Mouse (Mus musculus) MEL (cell line): Measurements from ENCODE around the gene Pcbd1. TPM values are rescaled to one million over a fixed set of nuclear protein-coding genes. Genes with fewer than 3 reads are reported as not detected.

Experiments used
- DNase-seq: peaks from one replicate; pipeline ENCODE4 v3.0.0; 2011; ENCODE audit warnings: low read depth, low spot score
- H3K27ac ChIP-seq: 2 replicates; pipeline ENCODE4 v1.5.1; 2012; ENCODE audit warnings: low read depth, mild to moderate bottlenecking, control low read depth, low read length, moderate library complexity; ENCODE audit not compliant: control insufficient read depth
- H3K27me3 ChIP-seq, 2 experiments: fragments of 150-350 bp in 1 of 2; sonication (generic) in 1 of 2; 2 replicates each; pipeline ENCODE4 v1.6.1; 2012; ENCODE audit warnings: low read length in 2 of 2, mild to moderate bottlenecking in 2 of 2, improper control_type of control experiment in 1 of 2, moderate library complexity in 1 of 2; ENCODE audit not compliant: insufficient read depth in 2 of 2, control insufficient read depth in 1 of 2
- H3K36me3 ChIP-seq, 2 experiments: 2 replicates each; pipeline ENCODE4 v1.6.1; 2012 to 2014; ENCODE audit warnings: low read length in 2 of 2, improper control_type of control experiment in 1 of 2, inconsistent platforms in 1 of 2, mild to moderate bottlenecking in 1 of 2; ENCODE audit not compliant: insufficient read depth in 2 of 2, control insufficient read depth in 1 of 2
- H3K4me1 ChIP-seq, 2 experiments: fragments of 150-350 bp in 1 of 2; sonication (generic) in 1 of 2; 2 replicates each; pipeline ENCODE4 v1.6.1; 2012; ENCODE audit warnings: low read length in 2 of 2, improper control_type of control experiment in 1 of 2, mild to moderate bottlenecking in 1 of 2; ENCODE audit not compliant: insufficient read depth in 2 of 2, control insufficient read depth in 1 of 2
- H3K4me3 ChIP-seq, 2 experiments: fragments of 150-350 bp in 1 of 2; sonication (generic) in 1 of 2; 2 replicates each; pipeline ENCODE4 v1.5.1; 2012; ENCODE audit warnings: low read depth in 2 of 2, low read length in 2 of 2, mild to moderate bottlenecking in 2 of 2, moderate library complexity in 2 of 2, control low read depth in 1 of 2, improper control_type of control experiment in 1 of 2; ENCODE audit not compliant: control insufficient read depth in 1 of 2, insufficient read depth in 1 of 2
- H3K79me2 ChIP-seq: 2 replicates; pipeline ENCODE4 v1.6.1; 2012; ENCODE audit warnings: mild to moderate bottlenecking, low read length, moderate library complexity; ENCODE audit not compliant: control insufficient read depth, poor library complexity, insufficient read depth
- H3K9ac ChIP-seq: 2 replicates; pipeline ENCODE4 v1.6.1; 2012; ENCODE audit warnings: low read depth, mild to moderate bottlenecking, control low read depth, low read length, moderate library complexity; ENCODE audit not compliant: control insufficient read depth, poor library complexity, severe bottlenecking
- H3K9me3 ChIP-seq: fragments of 150-350 bp; sonication (generic); replicated peaks from 2 replicates; pipeline ENCODE4 v1.6.1; 2012; ENCODE audit warnings: mild to moderate bottlenecking, low read length, improper control_type of control experiment, moderate library complexity; ENCODE audit not compliant: insufficient read depth
- CHD2 ChIP-seq: IDR thresholded peaks from 2 replicates; pipeline ENCODE4 v1.6.1; 2011; ENCODE audit warnings: low read length, improper control_type of control experiment
- GABPA ChIP-seq: IDR thresholded peaks from 2 replicates; pipeline ENCODE4 v1.6.1; 2012; ENCODE audit warnings: low read depth, mild to moderate bottlenecking, inconsistent platforms, low read length, improper control_type of control experiment, moderate library complexity
- MAZ ChIP-seq: IDR thresholded peaks from 2 replicates; pipeline ENCODE4 v1.6.1; 2012; ENCODE audit warnings: low read depth, mild to moderate bottlenecking, inconsistent platforms, low read length, improper control_type of control experiment
- MEF2A ChIP-seq: IDR thresholded peaks from 2 replicates; pipeline ENCODE4 v1.6.1; 2014; ENCODE audit warnings: low read depth, mild to moderate bottlenecking, inconsistent platforms, low read length, improper control_type of control experiment; ENCODE audit not compliant: poor library complexity, insufficient replicate concordance, severe bottlenecking; ENCODE audit errors: extremely low read depth
- MXI1 ChIP-seq: IDR thresholded peaks from 2 replicates; pipeline ENCODE4 v1.6.1; 2011; ENCODE audit warnings: mild to moderate bottlenecking, low read depth, low read length, improper control_type of control experiment
- POLR2AphosphoS2 ChIP-seq: IDR thresholded peaks from 2 replicates; pipeline ENCODE4 v1.6.1; 2011; ENCODE audit warnings: low read length, improper control_type of control experiment
- UBTF ChIP-seq: IDR thresholded peaks from 2 replicates; pipeline ENCODE4 v1.6.1; 2012; ENCODE audit warnings: low read depth, mild to moderate bottlenecking, inconsistent platforms, low read length, improper control_type of control experiment, moderate library complexity, borderline replicate concordance; ENCODE audit not compliant: insufficient read depth
- ZKSCAN1 ChIP-seq: IDR thresholded peaks from 2 replicates; pipeline ENCODE4 v1.6.1; 2012; ENCODE audit warnings: low read depth, mild to moderate bottlenecking, inconsistent platforms, low read length, improper control_type of control experiment, moderate library complexity
- polyA plus RNA-seq, 2 experiments: library from polyadenylated mRNA; stranded (reverse) in 1 of 2; unstranded in 1 of 2; fragments of >175 nt in 1 of 2; fragments of >200 nt in 1 of 2; gene quantifications; 2 replicates each; pipeline versions ENCODE4 v1.2.1 to v1.2.4; 2012; ENCODE audit warnings: low replicate concordance in 2 of 2, low read depth in 1 of 2; ENCODE audit not compliant: insufficient read length in 2 of 2, insufficient read depth in 1 of 2, missing spikeins in 1 of 2
- total RNA-seq: library from RNA; depleted of rRNA; stranded (reverse); fragments of 300-350 nt; gene quantifications from 2 replicates; pipeline ENCODE4 v1.2.3, GENCODE M21; 2012; rRNA removed

The Pcbd1 gene
- total and polyA plus RNA-seq, 3 experiments, result not detected

GRCm38 (mm10) chr10:61143343-61143742 is 54.2 kb downstream of the Pcbd1 start:
- H3K27ac ChIP-seq, result no peak overlapping the region
- H3K36me3 ChIP-seq, result peaks cover 3% of the 10 kb centered on the region in 2 experiments; a peak in 3 of 4 replicates
- no peak overlapping the region for H3K9ac ChIP-seq
- H3K9me3 ChIP-seq, result no peaks in the 10 kb centered on the region
- TF ChIP-seq CHD2, result no peak
- no peak for TF ChIP-seq MEF2A
- TF ChIP-seq UBTF, result no peak
- TF ChIP-seq MXI1, result no peak
- TF ChIP-seq ZKSCAN1, result no peak
- TF ChIP-seq POLR2AphosphoS2, result no peak
- TF ChIP-seq GABPA, result no peak
- TF ChIP-seq MAZ, result no peak
- TF ChIP-seq, all 39 proteins: peak for 0
- Histone ChIP-seq H3K4me1 (peaks cover 0 to 5% of the 10 kb centered on the region in 2 experiments; a peak in 1 of 4 replicates), H3K79me2 (peaks cover 4% of the 10 kb centered on the region), H3K4me3 (no peak overlapping the region), H3K27me3 (no peaks in the 10 kb centered on the region)
- DNase-seq, result no peak

Other genes starting within 250 kb of the Pcbd1 start
- 7.9 and 8.7 TPM in 2 replicates for gene Sgpl1, start 58.4 kb downstream of the Pcbd1 start, total RNA-seq
- gene Sgpl1, start 58.4 kb downstream of the Pcbd1 start, polyA plus RNA-seq, result 10 to 100 TPM in 1 of 2 experiments, not detected in 1; 11.7 TPM
- not detected in 2 replicates for gene Tbata, start 82.6 kb downstream of the Pcbd1 start, total RNA-seq
- gene Tbata, start 82.6 kb downstream of the Pcbd1 start, polyA plus RNA-seq, result not detected
- gene Adamts14, start 184.1 kb downstream of the Pcbd1 start, total RNA-seq, result not detected in 2 replicates
- not detected for gene Adamts14, start 184.1 kb downstream of the Pcbd1 start, polyA plus RNA-seq
- gene Prf1, start 208.5 kb downstream of the Pcbd1 start, total RNA-seq, result not detected in 2 replicates
- under 1 TPM in 1 of 2 experiments, not detected in 1; 0.04 TPM for gene Prf1, start 208.5 kb downstream of the Pcbd1 start, polyA plus RNA-seq